21 mouse cellular contexts compared by ENCODE assay signal in genomic region chr4:105972736-105973135, GRCm38 (mm10).
DNase-seq lines count a peak whose midpoint lies in the region; ATAC-seq lines count a peak whose summit lies in the region.
"Had no signal": no experiment of that assay in that cellular context is flagged by ENCODE, and none has a peak within 500 bp of the region (broad histone marks: within the 10 kb centered on the region; RNA-seq: fewer than 3 reads in every experiment).

No protein-coding gene starts in this region.

- no peak for ATAC-seq in activated CD4-positive, CD25-positive, alpha-beta regulatory T cell, adult 4 months
- ATAC-seq: CD4-positive, CD25-positive, alpha-beta regulatory T cell, adult 4 months; Patski had no signal

- peak overlapping the region; percentile 19; the same call in 1 of the 2 replicates for H3K27ac ChIP-seq in embryonic facial prominence, embryonic 10.5 days (replicated peaks)

- H3K4me3 ChIP-seq in embryonic facial prominence, embryonic 10.5 days, result no peak overlapping the region

- H3K4me1 ChIP-seq in embryonic facial prominence, embryonic 10.5 days, result peaks cover 28% of the 10 kb centered on the region

- 89% methylated on average over 3 of the region's 3 CpGs for WGBS in embryonic facial prominence, embryonic 10.5 days

- H3K36me3 ChIP-seq in embryonic facial prominence, embryonic 10.5 days (replicated peaks), result no peaks in the 10 kb centered on the region
- H3K36me3 ChIP-seq: G1E had no signal

- H3K9me3 ChIP-seq in embryonic facial prominence, embryonic 10.5 days, result no peaks in the 10 kb centered on the region

- no peaks in the 10 kb centered on the region for H3K27me3 ChIP-seq in embryonic facial prominence, embryonic 10.5 days (replicated peaks; ENCODE audit: low read depth, poor library complexity, severe bottlenecking)
- H3K27me3 ChIP-seq: Patski had no signal

- peak; percentile 69 for DNase-seq in adrenal gland, adult 2 months
- DNase-seq in adrenal gland, postnatal 4 days (ENCODE audit: low spot score in 2 of 2), result no peak
- DNase-seq in adrenal gland, adult 8-10 months, result peak; percentile 55
- no peak for DNase-seq in adrenal gland, postnatal 25 days
- peak; percentile 17 for DNase-seq in adrenal gland, postnatal 14 days
- no peak for DNase-seq in adrenal gland, postnatal 10 days
- DNase-seq in embryonic facial prominence, embryonic 10.5 days (ENCODE audit: low spot score), result no peak
- DNase-seq: B cell, adult 2 months; cerebellum, adult 11 months; cerebellum, adult 11-12 months; cerebellum, adult 18-20 months; cerebellum, adult 2 months; cerebellum, adult 8-10 months; cerebellum, adult 9-10 months; cerebellum, adult 9-11 months; cerebellum, postnatal 10 days; cerebellum, postnatal 14 days had no signal

Comparison
In these comparisons a context has a peak if more than half of its experiments do, and no peak if none do; other contexts are left out.
1. DNase-seq: peak in adrenal gland, adult 2 months (single experiment), adrenal gland, adult 8-10 months (single experiment) and adrenal gland, postnatal 14 days (single experiment); none in adrenal gland, postnatal 4 days (0 of 2), adrenal gland, postnatal 25 days (single experiment), adrenal gland, postnatal 10 days (single experiment) and embryonic facial prominence, embryonic 10.5 days (single experiment).